Mouse (Mus musculus) heart, embryonic 13.5 days (tissue): ENCODE results near the gene Nup153. TPM values are rescaled to one million over a fixed set of nuclear protein-coding genes. Genes with fewer than 3 reads are reported as not detected.

ENCODE experiments used
- ATAC-seq: fragments of 200-750 bp; cut with Nextera tagmentation; 2 replicates; pipeline ENCODE4 v1.8.0; 2017; ENCODE audit warnings: moderate TSS enrichment; ENCODE audit not compliant: insufficient number of reproducible peaks, low FRiP score, low TSS enrichment; ENCODE audit errors: extremely low read depth
- H3K27ac ChIP-seq: fragments of 300-500 bp; sonication (generic); replicated peaks from 2 replicates; pipeline ENCODE4 v1.5.1; 2015; ENCODE audit warnings: moderate library complexity, mild to moderate bottlenecking, inconsistent platforms
- H3K27me3 ChIP-seq: fragments of 300-500 bp; sonication (generic); replicated peaks from 2 replicates; pipeline ENCODE4 v1.6.1; 2015; ENCODE audit warnings: mild to moderate bottlenecking, inconsistent platforms
- H3K36me3 ChIP-seq: fragments of 300-500 bp; sonication (generic); 2 replicates; pipeline ENCODE4 v1.6.1; 2015; ENCODE audit warnings: mild to moderate bottlenecking, inconsistent platforms
- H3K4me1 ChIP-seq: fragments of 300-500 bp; sonication (generic); 2 replicates; pipeline ENCODE4 v1.6.1; 2015; ENCODE audit warnings: inconsistent platforms
- H3K4me2 ChIP-seq: fragments of 300-500 bp; sonication (generic); 2 replicates; pipeline ENCODE4 v1.6.1; 2015; ENCODE audit warnings: inconsistent platforms, mild to moderate bottlenecking, moderate library complexity
- H3K4me3 ChIP-seq: fragments of 300-500 bp; sonication (generic); 2 replicates; pipeline ENCODE4 v1.5.1; 2015; ENCODE audit warnings: moderate library complexity, mild to moderate bottlenecking, inconsistent platforms
- H3K9ac ChIP-seq: fragments of 300-500 bp; sonication (generic); 2 replicates; pipeline ENCODE4 v1.6.1; 2015; ENCODE audit warnings: inconsistent platforms, mild to moderate bottlenecking, moderate library complexity
- H3K9me3 ChIP-seq: fragments of 300-500 bp; sonication (generic); 2 replicates; pipeline ENCODE4 v1.6.1; 2016; ENCODE audit warnings: inconsistent platforms
- WGBS: fragments of 180-500 bp; shearing (Covaris S2); methylation state at CpG from one replicate; pipeline ENCODE4 v1.1.7; 2015; ENCODE audit warnings: mixed read lengths; 5-methylcytosine and 5-hydroxymethylcytosine counted together
- polyA plus RNA-seq: library from polyadenylated mRNA; unstranded; fragments of >200 nt; fragmentation: Nextera tagmentation; extraction: Ambion mirVana; gene quantifications from 2 replicates; pipeline ENCODE4 v1.2.1, GENCODE M21; 2015

Gene Nup153
- polyA plus RNA-seq: 12.7 and 13.2 TPM in 2 replicates

DNA sequence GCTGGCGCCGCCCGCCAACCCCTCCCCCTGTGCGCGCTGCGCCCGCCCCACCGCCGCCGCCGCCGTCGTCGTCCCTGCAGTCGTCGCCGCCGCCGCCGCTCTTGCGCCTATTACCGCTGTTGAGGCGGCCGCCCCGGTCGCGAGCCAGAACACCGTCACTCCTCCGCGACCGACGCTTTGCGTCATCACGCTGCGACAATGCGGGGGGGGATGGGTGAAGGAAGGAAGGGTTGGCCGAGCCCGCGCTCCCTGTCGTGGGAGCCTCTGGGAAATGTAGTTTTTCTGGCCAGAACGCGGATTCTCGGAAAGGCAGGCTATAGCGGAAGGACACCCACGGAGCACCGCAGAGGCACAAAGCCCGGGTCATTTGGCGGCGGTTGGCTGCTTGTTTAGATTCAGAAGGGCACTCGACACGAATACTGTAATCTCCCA is at the start of gene Nup153:
Gene Nup153 (minus strand): TSS at position 104 of the 432 bp plus-strand sequence.
- Histone ChIP-seq H3K4me1 (peaks cover 23% of the 10 kb centered on the region), H3K4me3 (peak within 1 kb of the TSS; percentile 84), H3K27ac (peak within 1 kb of the TSS; percentile 97), H3K9me3 (no peaks in the 10 kb centered on the region), H3K27me3 (no peaks in the 10 kb centered on the region), H3K36me3 (no peaks in the 10 kb centered on the region), H3K4me2 (peak within 1 kb of the TSS; percentile 84), H3K9ac (peak within 1 kb of the TSS; percentile 98)
- WGBS: under 1% methylated on average over 50 of the region's 51 CpGs
- ATAC-seq: peak; percentile 87

DNA sequence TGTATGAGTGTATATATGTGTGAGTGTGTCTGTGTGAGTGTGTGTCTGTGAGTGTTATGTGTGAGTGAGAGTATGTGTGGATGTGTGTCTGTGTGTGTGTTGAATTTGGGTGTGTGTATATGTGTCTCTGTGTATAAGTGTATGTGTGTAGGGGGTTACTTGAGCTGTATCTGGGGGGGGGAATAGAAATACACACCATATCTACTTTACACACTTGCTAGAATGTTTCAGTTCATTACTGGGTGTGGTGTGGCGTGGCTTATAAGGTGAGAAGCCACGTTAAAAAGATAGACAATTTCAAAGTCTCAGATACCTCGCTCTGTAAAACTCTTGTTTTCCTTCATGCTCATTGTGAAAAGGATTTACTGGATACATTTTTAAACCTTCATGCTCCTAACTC is 49.7 kb upstream of the Nup153 start:
- Histone ChIP-seq H3K4me3 (no peak overlapping the region), H3K27ac (no peak overlapping the region), H3K4me1 (peaks cover 6% of the 10 kb centered on the region), H3K27me3 (no peaks in the 10 kb centered on the region), H3K9ac (no peak overlapping the region), H3K9me3 (peaks cover 2% of the 10 kb centered on the region; the same call in 1 of the 2 replicates), H3K36me3 (peaks cover 92% of the 10 kb centered on the region), H3K4me2 (no peak overlapping the region)
- ATAC-seq: no peak
- WGBS: 86% methylated on average over 3 of the region's 3 CpGs

GRCm38 (mm10) chr13:46776636-46777305 is 49.0 kb upstream of the Nup153 start:
- H3K9me3 ChIP-seq: peaks cover 3% of the 10 kb centered on the region; the same call in 1 of the 2 replicates
- H3K27ac ChIP-seq: no peak overlapping the region
- WGBS: 68% methylated on average over 14 of the region's 14 CpGs
- no peak overlapping the region for H3K4me2 ChIP-seq
- peaks cover 95% of the 10 kb centered on the region for H3K36me3 ChIP-seq
- no peak overlapping the region for H3K9ac ChIP-seq
- peaks cover 6% of the 10 kb centered on the region for H3K4me1 ChIP-seq
- no peak for ATAC-seq
- H3K4me3 ChIP-seq: no peak overlapping the region
- no peaks in the 10 kb centered on the region for H3K27me3 ChIP-seq

DNA sequence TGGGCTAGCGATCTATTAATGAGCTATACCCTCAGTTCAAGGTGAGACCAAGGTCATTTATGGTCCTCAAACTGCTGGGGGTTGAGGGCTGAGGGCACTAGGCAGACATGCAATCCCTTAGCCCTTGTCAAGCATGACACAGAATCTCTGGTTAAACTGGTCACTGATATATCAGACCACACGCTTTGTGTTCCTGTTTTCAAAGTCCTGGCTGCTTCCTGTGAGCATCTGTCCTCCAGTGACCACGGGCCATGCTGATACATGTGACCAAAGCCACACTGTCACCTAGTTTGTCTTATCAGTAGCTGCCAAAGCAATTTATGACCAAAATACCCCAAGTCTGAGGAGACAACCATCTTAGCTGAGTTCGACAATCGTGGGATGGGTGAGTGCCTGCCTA is 47.3 kb upstream of the Nup153 start:
- WGBS: 70% methylated on average over 5 of the region's 5 CpGs
- H3K36me3 ChIP-seq: peaks cover 96% of the 10 kb centered on the region

GRCm38 (mm10) chr13:46772581-46772980 is 44.8 kb upstream of the Nup153 start:
- ATAC-seq: no peak
- peaks cover 98% of the 10 kb centered on the region for H3K36me3 ChIP-seq
- peaks cover 3% of the 10 kb centered on the region; the same call in 1 of the 2 replicates for H3K9me3 ChIP-seq
- H3K4me2 ChIP-seq: no peak overlapping the region
- H3K4me1 ChIP-seq: peaks cover 6% of the 10 kb centered on the region
- no peak overlapping the region for H3K4me3 ChIP-seq
- H3K27ac ChIP-seq: no peak overlapping the region
- no peaks in the 10 kb centered on the region for H3K27me3 ChIP-seq
- H3K9ac ChIP-seq: no peak overlapping the region
- 97% methylated on average over 13 of the region's 13 CpGs for WGBS

More for the DNA sequence above, 47.3 kb upstream of the Nup153 start:
- H3K27ac ChIP-seq: no peak overlapping the region
- no peaks in the 10 kb centered on the region for H3K27me3 ChIP-seq
- H3K4me2 ChIP-seq: no peak overlapping the region
- no peak for ATAC-seq
- no peak overlapping the region for H3K9ac ChIP-seq
- H3K4me1 ChIP-seq: peaks cover 6% of the 10 kb centered on the region
- peaks cover 3% of the 10 kb centered on the region; the same call in 1 of the 2 replicates for H3K9me3 ChIP-seq
- H3K4me3 ChIP-seq: no peak overlapping the region

DNA sequence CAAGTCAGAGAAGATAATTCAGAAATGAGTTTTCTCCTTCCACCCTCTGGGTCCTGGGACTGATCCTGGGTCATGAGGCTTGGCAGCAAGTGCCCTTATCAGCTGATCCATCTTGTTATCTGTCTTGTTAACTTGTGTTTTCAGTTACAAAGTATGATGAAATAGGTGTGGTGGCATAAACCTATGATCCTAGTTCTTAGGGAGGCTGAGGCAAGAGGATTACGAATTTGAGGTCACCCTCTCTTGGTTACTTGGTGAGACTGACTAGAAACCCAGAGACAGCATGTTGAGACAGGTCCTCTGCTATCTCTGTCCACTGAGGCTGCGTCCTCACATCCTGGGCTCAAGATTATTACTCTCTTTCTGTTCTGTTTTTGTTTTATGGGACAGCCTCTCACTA is 37.6 kb upstream of the Nup153 start:
- H3K27ac ChIP-seq: no peak overlapping the region
- H3K36me3 ChIP-seq: peaks cover 94% of the 10 kb centered on the region
- 92% methylated on average over 2 of the region's 2 CpGs for WGBS
- ATAC-seq: no peak
- H3K4me2 ChIP-seq: no peak overlapping the region
- H3K9me3 ChIP-seq: no peaks in the 10 kb centered on the region
- H3K4me3 ChIP-seq: no peak overlapping the region
- H3K27me3 ChIP-seq: no peaks in the 10 kb centered on the region
- no peaks in the 10 kb centered on the region for H3K4me1 ChIP-seq
- H3K9ac ChIP-seq: no peak overlapping the region

- H3K27me3 ChIP-seq: no peaks in the 10 kb centered on the region
- H3K4me1 ChIP-seq: no peaks in the 10 kb centered on the region
- no peak for ATAC-seq
- H3K36me3 ChIP-seq: peaks cover 96% of the 10 kb centered on the region
- H3K4me2 ChIP-seq: no peak overlapping the region
- H3K9me3 ChIP-seq: no peaks in the 10 kb centered on the region
- 91% methylated on average over 9 of the region's 9 CpGs for WGBS
- no peak overlapping the region for H3K9ac ChIP-seq
- no peak overlapping the region for H3K4me3 ChIP-seq
- H3K27ac ChIP-seq: no peak overlapping the region
Observed at GRCm38 (mm10) chr13:46763210-46763609, 35.5 kb upstream of the Nup153 start.

DNA sequence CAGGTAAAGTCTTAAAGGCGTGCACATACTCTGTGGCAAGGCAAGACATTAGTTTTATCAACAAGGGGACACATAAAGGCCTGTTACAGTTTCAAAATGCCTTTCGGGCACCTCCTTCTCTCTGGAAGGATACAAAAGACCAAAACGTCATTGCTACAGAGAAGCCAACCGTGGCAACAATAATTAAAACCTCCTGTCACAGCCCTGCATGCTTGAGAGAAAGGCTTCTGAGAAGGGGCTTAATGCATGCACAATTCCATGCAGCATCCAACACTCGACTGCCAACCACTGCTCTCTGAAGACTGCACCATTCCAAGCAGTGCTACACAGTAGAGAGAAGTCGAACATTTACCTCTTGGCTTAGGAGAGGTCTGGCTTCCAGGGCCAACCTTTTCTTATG is 33.2 kb upstream of the Nup153 start:
- WGBS: 78% methylated on average over 6 of the region's 6 CpGs
- Histone ChIP-seq H3K4me2 (no peak overlapping the region), H3K4me3 (no peak overlapping the region), H3K9ac (no peak overlapping the region), H3K27ac (no peak overlapping the region), H3K36me3 (peaks cover 91% of the 10 kb centered on the region), H3K4me1 (no peaks in the 10 kb centered on the region), H3K27me3 (no peaks in the 10 kb centered on the region), H3K9me3 (no peaks in the 10 kb centered on the region)
- no peak for ATAC-seq

- no peak overlapping the region for H3K9ac ChIP-seq
- no peaks in the 10 kb centered on the region for H3K27me3 ChIP-seq
- H3K4me1 ChIP-seq: no peaks in the 10 kb centered on the region
- H3K9me3 ChIP-seq: no peaks in the 10 kb centered on the region
- H3K36me3 ChIP-seq: peaks cover 84% of the 10 kb centered on the region
- no peak for ATAC-seq
- H3K4me3 ChIP-seq: no peak overlapping the region
- WGBS: 77% methylated on average over 8 of the region's 8 CpGs
- no peak overlapping the region for H3K27ac ChIP-seq
- H3K4me2 ChIP-seq: no peak overlapping the region
Observed at GRCm38 (mm10) chr13:46759281-46759809, 31.6 kb upstream of the Nup153 start.

DNA sequence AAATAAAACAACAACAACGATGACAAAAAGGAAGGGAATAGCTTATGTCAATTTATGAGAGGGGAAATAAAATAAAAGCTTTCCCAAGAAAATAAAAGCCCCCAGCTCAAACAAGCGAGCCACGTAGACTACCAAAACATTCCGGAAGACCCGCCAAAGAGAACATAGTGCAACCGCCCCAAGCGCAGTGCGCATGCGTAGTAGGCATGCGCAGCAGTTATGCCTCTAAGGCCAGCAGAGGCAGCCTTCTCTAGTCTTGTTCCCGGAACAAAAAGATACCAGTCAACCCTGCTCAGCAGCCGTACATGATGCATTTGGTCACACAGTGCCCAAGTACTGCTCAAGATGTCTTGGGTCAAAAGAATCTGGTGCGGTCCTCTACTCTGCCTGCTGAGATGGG is 30.9 kb upstream of the Nup153 start:
- 88% methylated on average over 13 of the region's 13 CpGs for WGBS
- H3K9me3 ChIP-seq: no peaks in the 10 kb centered on the region
- peaks cover 78% of the 10 kb centered on the region for H3K36me3 ChIP-seq
- H3K4me3 ChIP-seq: no peak overlapping the region
- no peaks in the 10 kb centered on the region for H3K27me3 ChIP-seq
- H3K27ac ChIP-seq: no peak overlapping the region
- no peak for ATAC-seq
- H3K9ac ChIP-seq: no peak overlapping the region
- H3K4me2 ChIP-seq: no peak overlapping the region
- no peaks in the 10 kb centered on the region for H3K4me1 ChIP-seq

DNA sequence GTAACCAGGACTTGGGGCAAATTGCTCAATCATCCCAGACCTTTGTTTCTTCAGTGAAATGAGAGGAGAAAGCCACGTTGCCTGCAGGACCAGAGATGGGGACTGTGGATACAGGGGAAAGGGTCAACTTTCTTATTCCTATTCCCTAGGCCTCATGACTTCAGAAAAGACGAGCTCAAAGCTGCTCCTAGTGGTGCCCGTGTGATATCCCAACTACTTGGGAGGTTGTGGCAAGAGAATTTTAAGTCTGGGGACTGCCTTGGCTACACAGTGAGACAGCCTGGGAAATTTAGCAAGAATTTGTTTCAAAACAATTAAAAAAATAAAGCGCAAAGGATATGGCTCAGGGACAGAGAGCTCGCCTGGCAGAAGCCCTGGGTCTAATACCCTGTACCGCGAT is 30.2 kb upstream of the Nup153 start:
- WGBS: 88% methylated on average over 7 of the region's 7 CpGs

DNA sequence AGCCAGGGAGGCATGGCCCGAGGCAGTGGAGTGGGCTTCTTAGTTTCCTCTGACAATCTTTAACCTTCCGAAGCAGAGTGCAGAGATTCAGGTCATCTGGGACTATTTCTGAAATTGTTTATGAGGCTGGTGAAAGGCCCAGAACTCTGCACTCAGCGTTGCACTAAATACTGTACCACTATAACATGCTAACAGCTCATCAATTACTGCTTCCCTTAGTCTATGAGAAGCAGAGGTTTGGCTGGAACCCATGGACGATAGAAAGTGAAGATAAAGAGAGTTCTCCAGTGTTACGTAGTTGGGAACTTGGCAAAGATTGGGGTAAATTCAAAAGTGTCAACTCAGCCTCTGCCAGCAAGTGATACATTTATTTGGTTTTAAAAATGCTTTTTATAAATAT is 25.6 kb upstream of the Nup153 start:
- Histone ChIP-seq H3K4me2 (no peak overlapping the region), H3K27ac (no peak overlapping the region), H3K9ac (no peak overlapping the region), H3K4me1 (0 out of 2 replicates have a peak, but pooled peaks cover 3% of the 10 kb centered on the region), H3K4me3 (no peak overlapping the region), H3K36me3 (peaks cover 69% of the 10 kb centered on the region), H3K27me3 (no peaks in the 10 kb centered on the region), H3K9me3 (no peaks in the 10 kb centered on the region)
- no peak for ATAC-seq
- WGBS: 69% methylated on average over 5 of the region's 5 CpGs

More for the DNA sequence above, 30.2 kb upstream of the Nup153 start:
- H3K9ac ChIP-seq: no peak overlapping the region
- H3K27ac ChIP-seq: no peak overlapping the region
- no peak overlapping the region for H3K4me3 ChIP-seq
- no peak overlapping the region for H3K4me2 ChIP-seq
- ATAC-seq: no peak
- H3K36me3 ChIP-seq: peaks cover 73% of the 10 kb centered on the region
- no peaks in the 10 kb centered on the region for H3K9me3 ChIP-seq
- H3K4me1 ChIP-seq: no peaks in the 10 kb centered on the region
- no peaks in the 10 kb centered on the region for H3K27me3 ChIP-seq
